Mouse (Mus musculus) stomach, adult 2 months (tissue): ENCODE measurements around the gene Olfr494. TPM values are rescaled to one million over a fixed set of nuclear protein-coding genes. Genes with fewer than 3 reads are reported as not detected.

Source experiments
- polyA plus RNA-seq: library from polyadenylated mRNA; depleted of rRNA; stranded (reverse); fragments of >200 nt; gene quantifications from 2 replicates; pipeline ENCODE4 v1.2.3, GENCODE M21; 2012; rRNA removed

Gene Olfr494
- not detected in 2 replicates for polyA plus RNA-seq

GRCm38 (mm10) chr7:108365035-108365434, at the start of gene Olfr494:
Gene Olfr494, plus strand, starts transcription at chr7:108365335.

GRCm38 (mm10) chr7:108323574-108323973, 41.6 kb upstream of the Olfr494 start, which contains the start of gene Olfr492:
Gene Olfr492, minus strand, starts transcription at chr7:108323674.

GRCm38 (mm10) chr7:108346879-108347278, 18.3 kb upstream of the Olfr494 start, which contains the start of gene Olfr493:
Gene Olfr493, minus strand, starts transcription at chr7:108346979.

GRCm38 (mm10) chr7:108392867-108393266, 27.7 kb downstream of the Olfr494 start, which contains the start of gene Olfr495:
Gene Olfr495, plus strand, starts transcription at chr7:108393167.

Other genes starting within 250 kb of the Olfr494 start
- not detected in 2 replicates for gene Olfr484, start 237.9 kb upstream of the Olfr494 start, polyA plus RNA-seq
- not detected in 2 replicates for gene Olfr485, start 205.5 kb upstream of the Olfr494 start, polyA plus RNA-seq
- gene Olfr486, start 192.6 kb upstream of the Olfr494 start, polyA plus RNA-seq, result not detected in 2 replicates
- gene Olfr487, start 150.7 kb upstream of the Olfr494 start, polyA plus RNA-seq, result not detected in 2 replicates
- not detected in 2 replicates for gene Olfr488, start 107.0 kb upstream of the Olfr494 start, polyA plus RNA-seq
- gene Olfr490, start 76.4 kb upstream of the Olfr494 start, polyA plus RNA-seq, result not detected in 2 replicates
- not detected in 2 replicates for gene Olfr491, start 51.9 kb upstream of the Olfr494 start, polyA plus RNA-seq
- not detected in 2 replicates for gene Olfr492, start 41.7 kb upstream of the Olfr494 start, polyA plus RNA-seq
- gene Olfr493, start 18.4 kb upstream of the Olfr494 start, polyA plus RNA-seq, result not detected in 2 replicates
- not detected in 2 replicates for gene Olfr495, start 27.8 kb downstream of the Olfr494 start, polyA plus RNA-seq
- gene Olfr497, start 55.1 kb downstream of the Olfr494 start, polyA plus RNA-seq, result not detected in 2 replicates
- gene Olfr498, start 100.0 kb downstream of the Olfr494 start, polyA plus RNA-seq, result not detected in 2 replicates
- not detected in 2 replicates for gene Olfr502, start 159.7 kb downstream of the Olfr494 start, polyA plus RNA-seq
- not detected in 2 replicates for gene Olfr503, start 179.2 kb downstream of the Olfr494 start, polyA plus RNA-seq
- gene Olfr504, start 200.5 kb downstream of the Olfr494 start, polyA plus RNA-seq, result not detected in 2 replicates
- not detected in 2 replicates for gene Olfr506, start 245.5 kb downstream of the Olfr494 start, polyA plus RNA-seq